Mouse (Mus musculus) testis, postnatal 14 days (tissue): ENCODE measurements around the gene Lrp4.
A peak's percentile ranks its signal among the peaks of the same experiment; 100 is the strongest.

Experiments
- DNase-seq: peaks from one replicate; pipeline ENCODE4 v3.0.0; 2021; ENCODE audit warnings: low spot score

Lrp4 gene

GRCm38 (mm10) chr2:91453231-91454075, 3.9 kb upstream of the Lrp4 start:
- no peak for DNase-seq

- DNase-seq, result no peak
Measured at GRCm38 (mm10) chr2:91454434-91454833, 2.9 kb upstream of the Lrp4 start.

- DNase-seq, result no peak
Measured at GRCm38 (mm10) chr2:91455826-91456225, 1.5 kb upstream of the Lrp4 start.

- no peak for DNase-seq
Measured at GRCm38 (mm10) chr2:91456491-91457100, 715 bp upstream of the Lrp4 start.

- DNase-seq, result no peak
Measured at GRCm38 (mm10) chr2:91457656-91458251, 443 bp downstream of the Lrp4 start.

GRCm38 (mm10) chr2:91458252-91458672, 951 bp downstream of the Lrp4 start:
- no peak for DNase-seq

GRCm38 (mm10) chr2:91458673-91459391, 1.5 kb downstream of the Lrp4 start:
- DNase-seq, result no peak

GRCm38 (mm10) chr2:91460076-91460475, 2.8 kb downstream of the Lrp4 start:
- DNase-seq, result peak; percentile 64

- no peak for DNase-seq
Measured at GRCm38 (mm10) chr2:91460771-91461170, 3.5 kb downstream of the Lrp4 start.

- no peak for DNase-seq
Measured at GRCm38 (mm10) chr2:91461341-91461740, 4.0 kb downstream of the Lrp4 start.

GRCm38 (mm10) chr2:91462196-91462595, 4.9 kb downstream of the Lrp4 start:
- DNase-seq, result no peak

GRCm38 (mm10) chr2:91462681-91463080, 5.4 kb downstream of the Lrp4 start:
- no peak for DNase-seq

GRCm38 (mm10) chr2:91465934-91466333, 8.6 kb downstream of the Lrp4 start:
- no peak for DNase-seq

GRCm38 (mm10) chr2:91467613-91468012, 10.3 kb downstream of the Lrp4 start:
- no peak for DNase-seq

- DNase-seq, result no peak
Measured at GRCm38 (mm10) chr2:91470055-91470647, 12.8 kb downstream of the Lrp4 start.

GRCm38 (mm10) chr2:91474358-91474757, 17.0 kb downstream of the Lrp4 start:
- no peak for DNase-seq

- DNase-seq, result no peak
Measured at GRCm38 (mm10) chr2:91475791-91476190, 18.5 kb downstream of the Lrp4 start.

GRCm38 (mm10) chr2:91476251-91476661, 18.9 kb downstream of the Lrp4 start:
- DNase-seq, result no peak

- DNase-seq, result no peak
Measured at GRCm38 (mm10) chr2:91476841-91477240, 19.5 kb downstream of the Lrp4 start.

GRCm38 (mm10) chr2:91480399-91480801, 23.1 kb downstream of the Lrp4 start:
- DNase-seq, result no peak

GRCm38 (mm10) chr2:91480805-91481514, 23.6 kb downstream of the Lrp4 start:
- no peak for DNase-seq
